Mouse (Mus musculus): ENCODE measurements around the gene Arl10. TPM values are rescaled to one million over a fixed set of nuclear protein-coding genes. Genes with fewer than 3 reads are reported as not detected.

Gene Arl10
- total and polyA plus RNA-seq, 2 experiments from 2014 or later, result 10.7 to 85.9 TPM

DNA sequence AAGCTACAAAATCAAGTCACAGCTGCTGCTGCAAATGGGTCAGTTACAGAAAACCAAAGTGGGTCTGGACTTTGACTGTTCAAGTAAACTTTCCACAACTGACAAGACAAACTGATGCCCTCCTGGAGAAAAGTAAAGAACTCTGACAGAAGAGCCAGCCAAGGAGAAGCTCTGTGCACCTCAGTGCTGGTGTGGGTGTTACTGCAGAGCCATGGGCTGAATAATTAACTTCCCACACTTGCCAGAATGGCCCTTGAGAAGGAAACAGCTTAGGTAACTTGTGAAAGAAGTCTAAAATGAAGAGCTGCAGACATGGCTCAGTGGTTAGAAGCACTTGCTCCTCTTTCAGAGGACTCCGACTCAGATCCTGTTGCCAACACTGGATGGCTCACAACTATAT lies 17.2 kb upstream of the Arl10 start:
- TF ChIP-seq EP300 (IDR thresholded peaks at IDR 0.05; ENCODE audit: low read depth) (no peak), CTCF (IDR thresholded peaks at IDR 0.05; ENCODE audit: low read depth) (no peak)
- 95% methylated on average over 1 of the region's 1 CpGs for WGBS
- no peaks in the 10 kb centered on the region for H3K4me1 ChIP-seq (ENCODE audit: control insufficient read depth, insufficient read depth)
- no peak for ATAC-seq (ENCODE audit: insufficient read depth, low read depth)
- no peak overlapping the region for H3K27ac ChIP-seq (ENCODE audit: low read depth)
- DNase-seq (ENCODE audit: low spot score), result no peak
- peaks cover 87% of the 10 kb centered on the region for H3K36me3 ChIP-seq (replicated peaks; ENCODE audit: control insufficient read depth, insufficient read depth, low read length)
- no peak overlapping the region for H3K4me2 ChIP-seq (ENCODE audit: low read depth, low read length)
- no peak overlapping the region for H3K4me3 ChIP-seq (ENCODE audit: low read depth, low read length)
- no peaks in the 10 kb centered on the region for H3K27me3 ChIP-seq (ENCODE audit: control insufficient read depth, insufficient read depth, low read length)
- H3K9me3 ChIP-seq (replicated peaks; ENCODE audit: control insufficient read depth, low read length), result no peaks in the 10 kb centered on the region
- no peak overlapping the region for H3K9ac ChIP-seq (replicated peaks; ENCODE audit: low read depth, low read length)

- Histone ChIP-seq H3K4me3 (ENCODE audit: low read depth, low read length) (no peak overlapping the region), H3K4me2 (ENCODE audit: low read depth, low read length) (no peak overlapping the region), H3K36me3 (replicated peaks; ENCODE audit: control insufficient read depth, insufficient read depth, low read length) (peaks cover 69% of the 10 kb centered on the region), H3K27ac (ENCODE audit: low read depth) (no peak overlapping the region), H3K9me3 (replicated peaks; ENCODE audit: control insufficient read depth, low read length) (no peaks in the 10 kb centered on the region), H3K9ac (replicated peaks; ENCODE audit: low read depth, low read length) (no peak overlapping the region), H3K27me3 (ENCODE audit: control insufficient read depth, insufficient read depth, low read length) (no peaks in the 10 kb centered on the region), H3K4me1 (ENCODE audit: control insufficient read depth, insufficient read depth) (peaks cover 3% of the 10 kb centered on the region; the same call in 1 of the 2 replicates)
- TF ChIP-seq EP300 (IDR thresholded peaks at IDR 0.05; ENCODE audit: low read depth) (no peak), CTCF (IDR thresholded peaks at IDR 0.05; ENCODE audit: low read depth) (no peak)
- ATAC-seq (ENCODE audit: insufficient read depth, low read depth) (no peak), DNase-seq (ENCODE audit: low spot score) (no peak)
- WGBS, result 91% methylated on average over 2 of the region's 2 CpGs
Observed at GRCm38 (mm10) chr13:54559656-54560055, 15.2 kb upstream of the Arl10 start.

DNA sequence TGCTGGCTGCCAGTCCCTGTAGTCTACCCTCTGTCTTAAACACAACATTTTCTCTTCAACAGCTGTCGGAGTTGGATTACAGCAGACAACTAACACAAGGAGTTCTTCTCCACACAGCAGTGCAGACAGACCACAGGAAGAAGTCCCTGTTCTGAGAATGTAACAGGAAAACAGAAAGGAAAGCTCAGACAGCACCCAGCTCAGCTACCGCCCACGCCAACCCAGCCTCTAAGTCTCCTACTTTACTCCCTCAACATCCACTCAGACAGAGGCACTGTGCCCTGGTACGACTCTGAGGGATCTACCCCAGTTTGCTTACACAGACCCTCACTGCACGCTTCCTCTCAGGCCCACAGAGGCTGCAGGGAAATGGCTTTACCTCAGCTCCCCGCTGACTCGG lies 14.2 kb upstream of the Arl10 start:
- Histone ChIP-seq H3K27ac (ENCODE audit: low read depth) (no peak overlapping the region), H3K36me3 (replicated peaks; ENCODE audit: control insufficient read depth, insufficient read depth, low read length) (peaks cover 60% of the 10 kb centered on the region), H3K4me3 (ENCODE audit: low read depth, low read length) (no peak overlapping the region), H3K4me2 (ENCODE audit: low read depth, low read length) (no peak overlapping the region), H3K27me3 (ENCODE audit: control insufficient read depth, insufficient read depth, low read length) (no peaks in the 10 kb centered on the region), H3K9me3 (replicated peaks; ENCODE audit: control insufficient read depth, low read length) (no peaks in the 10 kb centered on the region), H3K9ac (replicated peaks; ENCODE audit: low read depth, low read length) (no peak overlapping the region), H3K4me1 (ENCODE audit: control insufficient read depth, insufficient read depth) (peaks cover 3% of the 10 kb centered on the region; the same call in 1 of the 2 replicates)
- WGBS, result 87% methylated on average over 7 of the region's 7 CpGs
- no peak for TF ChIP-seq EP300 (IDR thresholded peaks at IDR 0.05; ENCODE audit: low read depth)
- TF ChIP-seq CTCF (IDR thresholded peaks at IDR 0.05; ENCODE audit: low read depth), result no peak
- DNase-seq (ENCODE audit: low spot score) (no peak), ATAC-seq (ENCODE audit: insufficient read depth, low read depth) (no peak)

- peaks cover 42% of the 10 kb centered on the region for H3K36me3 ChIP-seq (replicated peaks; ENCODE audit: control insufficient read depth, insufficient read depth, low read length)
- H3K4me3 ChIP-seq (ENCODE audit: low read depth, low read length), result no peak overlapping the region
- 67% methylated on average over 7 of the region's 7 CpGs for WGBS
- H3K4me2 ChIP-seq (ENCODE audit: low read depth, low read length), result no peak overlapping the region
- ATAC-seq (ENCODE audit: insufficient read depth, low read depth) (no peak), DNase-seq (ENCODE audit: low spot score) (no peak)
- H3K9me3 ChIP-seq (replicated peaks; ENCODE audit: control insufficient read depth, low read length), result no peaks in the 10 kb centered on the region
- no peak for TF ChIP-seq CTCF (IDR thresholded peaks at IDR 0.05; ENCODE audit: low read depth)
- no peak for TF ChIP-seq EP300 (IDR thresholded peaks at IDR 0.05; ENCODE audit: low read depth)
- H3K9ac ChIP-seq (replicated peaks; ENCODE audit: low read depth, low read length), result no peak overlapping the region
- H3K27me3 ChIP-seq (ENCODE audit: control insufficient read depth, insufficient read depth, low read length), result no peaks in the 10 kb centered on the region
- no peak overlapping the region for H3K27ac ChIP-seq (ENCODE audit: low read depth)
- H3K4me1 ChIP-seq (ENCODE audit: control insufficient read depth, insufficient read depth), result peaks cover 3% of the 10 kb centered on the region; the same call in 1 of the 2 replicates
Observed at GRCm38 (mm10) chr13:54562562-54562961, 12.3 kb upstream of the Arl10 start.

- WGBS, result 10% methylated on average over 45 of the region's 45 CpGs
- peak overlapping the region; percentile 60; the same call in 1 of the 2 replicates for H3K27ac ChIP-seq (ENCODE audit: low read depth)
- H3K36me3 ChIP-seq (replicated peaks; ENCODE audit: control insufficient read depth, insufficient read depth, low read length), result peaks cover 22% of the 10 kb centered on the region
- H3K9me3 ChIP-seq (replicated peaks; ENCODE audit: control insufficient read depth, low read length), result no peaks in the 10 kb centered on the region
- peak; percentile 44 for ATAC-seq (ENCODE audit: insufficient read depth, low read depth)
- H3K4me2 ChIP-seq (ENCODE audit: low read depth, low read length), result peak overlapping the region; percentile 73
- H3K27me3 ChIP-seq (ENCODE audit: control insufficient read depth, insufficient read depth, low read length), result no peaks in the 10 kb centered on the region
- H3K4me1 ChIP-seq (ENCODE audit: control insufficient read depth, insufficient read depth), result peaks cover 3% of the 10 kb centered on the region; the same call in 1 of the 2 replicates
- TF ChIP-seq EP300 (IDR thresholded peaks at IDR 0.05; ENCODE audit: low read depth) (no peak), CTCF (IDR thresholded peaks at IDR 0.05; ENCODE audit: low read depth) (no peak)
- DNase-seq (ENCODE audit: low spot score), result no peak
- H3K4me3 ChIP-seq (ENCODE audit: low read depth, low read length), result peak overlapping the region; percentile 85
- peak overlapping the region; percentile 93 for H3K9ac ChIP-seq (replicated peaks; ENCODE audit: low read depth, low read length)
Observed at GRCm38 (mm10) chr13:54564232-54565200, 10.3 kb upstream of the Arl10 start.

Data from heart, postnatal 0 days (tissue).